Mouse (Mus musculus): Measurements from ENCODE around the gene Arhgap11a. TPM values are rescaled to one million over a fixed set of nuclear protein-coding genes. Genes with fewer than 3 reads are reported as not detected.

The Arhgap11a gene
- polyA plus RNA-seq (2016; fragmentation: Nextera tagmentation; extraction: Ambion mirVana), result 44.3 and 44.5 TPM in 2 replicates

GRCm38 (mm10) chr2:113848245-113849121 is at the start of gene Arhgap11a:
Arhgap11a (minus strand) TSS chr2:113848661.
- no peaks in the 10 kb centered on the region for H3K27me3 ChIP-seq
- peak within 1 kb of the TSS; percentile 83 for H3K27ac ChIP-seq
- peak; percentile 97 for ATAC-seq (ENCODE audit: insufficient number of reproducible peaks, insufficient read depth, low FRiP score, low TSS enrichment, low read depth)
- H3K9me3 ChIP-seq, result no peaks in the 10 kb centered on the region
- under 1% methylated on average over 48 of the region's 48 CpGs for WGBS
- peaks cover 21% of the 10 kb centered on the region for H3K4me1 ChIP-seq (replicated peaks)
- H3K4me2 ChIP-seq, result peak within 1 kb of the TSS; percentile 73
- H3K9ac ChIP-seq (replicated peaks), result peak within 1 kb of the TSS; percentile 77
- peaks cover 15% of the 10 kb centered on the region for H3K36me3 ChIP-seq
- peak within 1 kb of the TSS; percentile 81 for H3K4me3 ChIP-seq (replicated peaks)

DNA sequence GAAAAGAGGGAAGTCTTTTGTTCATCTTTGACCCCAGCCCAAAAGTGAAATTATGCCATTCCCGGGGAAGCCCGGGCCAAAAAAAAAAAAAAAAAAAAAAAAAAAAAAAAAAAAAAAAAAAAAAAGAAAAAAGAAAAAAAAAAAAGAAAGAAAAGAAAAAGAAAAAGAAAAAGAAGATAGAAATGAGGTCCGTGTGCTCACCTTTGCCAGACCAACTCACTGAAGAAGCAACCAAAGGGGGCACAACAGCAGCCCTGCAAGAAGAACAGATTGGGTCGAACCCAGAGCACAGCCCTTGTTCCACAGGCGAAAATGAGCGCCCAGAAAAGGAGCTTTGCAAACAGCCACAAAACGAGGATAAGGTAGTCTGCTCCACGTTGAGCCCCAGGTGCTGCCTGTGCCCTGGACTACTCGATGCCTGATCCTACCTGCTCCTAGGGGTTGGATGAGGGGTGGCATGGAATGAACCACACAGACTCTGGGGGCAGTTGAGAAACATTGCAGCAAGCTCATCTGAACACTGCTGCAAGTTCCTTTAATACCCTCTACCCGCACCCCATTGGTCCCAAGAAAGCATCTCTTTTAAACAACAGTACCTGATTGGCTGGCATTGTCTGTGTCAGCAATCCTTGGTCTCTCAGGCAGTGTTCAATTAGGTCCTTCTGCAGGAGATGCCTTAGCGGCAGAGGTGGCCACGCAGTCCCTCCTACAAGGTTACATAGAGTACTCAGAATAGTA is 45.1 kb upstream of the Arhgap11a start:
- Histone ChIP-seq H3K36me3 (no peaks in the 10 kb centered on the region), H3K4me3 (replicated peaks) (no peak overlapping the region), H3K4me2 (no peak overlapping the region), H3K9ac (replicated peaks) (no peak overlapping the region), H3K9me3 (no peaks in the 10 kb centered on the region), H3K27me3 (no peaks in the 10 kb centered on the region), H3K4me1 (replicated peaks) (no peaks in the 10 kb centered on the region), H3K27ac (no peak overlapping the region)
- WGBS, result 81% methylated on average over 10 of the region's 12 CpGs
- ATAC-seq (ENCODE audit: insufficient number of reproducible peaks, insufficient read depth, low FRiP score, low TSS enrichment, low read depth), result no peak

- no peaks in the 10 kb centered on the region for H3K27me3 ChIP-seq
Observed at GRCm38 (mm10) chr2:113887166-113887565, 38.7 kb upstream of the Arhgap11a start.

GRCm38 (mm10) chr2:113886061-113886460 is 37.6 kb upstream of the Arhgap11a start:
- H3K27ac ChIP-seq, result no peak overlapping the region
- no peak for ATAC-seq (ENCODE audit: insufficient number of reproducible peaks, insufficient read depth, low FRiP score, low TSS enrichment, low read depth)
- WGBS, result 63% methylated on average over 1 of the region's 1 CpGs
- H3K9me3 ChIP-seq, result no peaks in the 10 kb centered on the region
- no peaks in the 10 kb centered on the region for H3K4me1 ChIP-seq (replicated peaks)
- H3K9ac ChIP-seq (replicated peaks), result no peak overlapping the region
- H3K4me3 ChIP-seq (replicated peaks), result no peak overlapping the region
- H3K27me3 ChIP-seq, result no peaks in the 10 kb centered on the region
- no peak overlapping the region for H3K4me2 ChIP-seq
- no peaks in the 10 kb centered on the region for H3K36me3 ChIP-seq

More at GRCm38 (mm10) chr2:113887166-113887565, 38.7 kb upstream of the Arhgap11a start:
- Histone ChIP-seq H3K4me3 (replicated peaks) (no peak overlapping the region), H3K36me3 (no peaks in the 10 kb centered on the region), H3K9me3 (no peaks in the 10 kb centered on the region), H3K4me2 (no peak overlapping the region), H3K9ac (replicated peaks) (no peak overlapping the region), H3K4me1 (replicated peaks) (no peaks in the 10 kb centered on the region), H3K27ac (no peak overlapping the region)
- 76% methylated on average over 4 of the region's 4 CpGs for WGBS
- ATAC-seq (ENCODE audit: insufficient number of reproducible peaks, insufficient read depth, low FRiP score, low TSS enrichment, low read depth), result no peak

DNA sequence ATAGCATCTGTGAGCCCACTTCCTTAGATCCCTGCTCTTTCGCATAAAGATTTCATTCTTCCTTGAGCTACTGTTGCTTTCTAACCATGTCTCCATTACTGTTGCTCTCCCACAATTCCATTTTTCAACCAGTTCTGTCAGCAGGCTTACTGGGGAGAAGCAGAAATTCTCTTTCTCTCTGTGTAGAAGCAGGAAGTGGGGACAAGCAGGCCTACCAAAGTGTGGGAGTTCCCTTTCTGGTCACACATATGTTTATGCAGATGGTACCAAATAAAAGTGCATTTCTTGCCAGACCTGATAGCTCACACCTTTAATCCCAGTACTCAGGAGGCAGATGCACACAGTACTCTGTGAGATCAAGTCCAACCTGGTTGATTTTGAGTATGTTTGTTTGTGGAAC is 21.7 kb upstream of the Arhgap11a start:
- H3K27me3 ChIP-seq, result no peaks in the 10 kb centered on the region
- no peak overlapping the region for H3K27ac ChIP-seq
- WGBS, result 89% methylated on average over 1 of the region's 1 CpGs
- ATAC-seq (ENCODE audit: insufficient number of reproducible peaks, insufficient read depth, low FRiP score, low TSS enrichment, low read depth), result no peak
- no peak overlapping the region for H3K4me3 ChIP-seq (replicated peaks)
- H3K36me3 ChIP-seq, result no peaks in the 10 kb centered on the region
- H3K9ac ChIP-seq (replicated peaks), result no peak overlapping the region
- H3K4me2 ChIP-seq, result no peak overlapping the region
- no peaks in the 10 kb centered on the region for H3K9me3 ChIP-seq
- no peaks in the 10 kb centered on the region for H3K4me1 ChIP-seq (replicated peaks)

DNA sequence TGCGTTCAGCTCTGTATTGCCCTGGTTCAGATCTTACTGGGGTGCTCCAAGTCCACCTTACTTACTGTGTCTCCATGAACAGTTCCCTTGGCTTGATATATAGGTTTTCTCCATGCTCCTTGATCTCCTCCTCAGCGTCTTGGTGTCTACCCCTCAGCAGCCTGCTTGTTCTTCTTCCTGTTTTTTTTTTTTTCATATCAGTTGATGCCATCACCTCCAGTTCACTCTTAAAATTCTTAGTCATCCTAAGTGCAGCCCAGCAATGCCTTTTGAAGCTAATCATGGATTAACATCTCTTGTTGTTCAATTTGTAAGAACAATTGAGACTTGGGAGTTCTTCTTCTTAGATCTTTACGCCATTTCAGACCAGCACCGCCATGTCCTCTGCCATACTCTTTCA is 19.9 kb upstream of the Arhgap11a start:
- Histone ChIP-seq H3K36me3 (no peaks in the 10 kb centered on the region), H3K27me3 (no peaks in the 10 kb centered on the region), H3K4me3 (replicated peaks) (no peak overlapping the region), H3K9me3 (no peaks in the 10 kb centered on the region), H3K27ac (no peak overlapping the region), H3K9ac (replicated peaks) (no peak overlapping the region), H3K4me1 (replicated peaks) (no peaks in the 10 kb centered on the region), H3K4me2 (no peak overlapping the region)
- no peak for ATAC-seq (ENCODE audit: insufficient number of reproducible peaks, insufficient read depth, low FRiP score, low TSS enrichment, low read depth)
- WGBS, result 89% methylated on average over 4 of the region's 4 CpGs

- no peak for ATAC-seq (ENCODE audit: insufficient number of reproducible peaks, insufficient read depth, low FRiP score, low TSS enrichment, low read depth)
- no peak overlapping the region for H3K9ac ChIP-seq (replicated peaks)
- no peak overlapping the region for H3K27ac ChIP-seq
- no peaks in the 10 kb centered on the region for H3K36me3 ChIP-seq
- H3K4me3 ChIP-seq (replicated peaks), result no peak overlapping the region
- H3K27me3 ChIP-seq, result no peaks in the 10 kb centered on the region
- H3K4me1 ChIP-seq (replicated peaks), result no peaks in the 10 kb centered on the region
- no peak overlapping the region for H3K4me2 ChIP-seq
- H3K9me3 ChIP-seq, result no peaks in the 10 kb centered on the region
- WGBS, result 53% methylated on average over 2 of the region's 2 CpGs
Observed at GRCm38 (mm10) chr2:113866155-113866554, 17.7 kb upstream of the Arhgap11a start.

GRCm38 (mm10) chr2:113849141-113849540 is 680 bp upstream of the Arhgap11a start:
- Histone ChIP-seq H3K4me2 (peak overlapping the region; percentile 73), H3K9me3 (no peaks in the 10 kb centered on the region), H3K4me1 (replicated peaks) (peaks cover 21% of the 10 kb centered on the region), H3K36me3 (peaks cover 9% of the 10 kb centered on the region), H3K9ac (replicated peaks) (peak overlapping the region; percentile 27; the same call in 1 of the 2 replicates), H3K27ac (peak overlapping the region; percentile 83; the same call in 1 of the 2 replicates), H3K27me3 (no peaks in the 10 kb centered on the region), H3K4me3 (replicated peaks) (peak overlapping the region; percentile 81)
- no peak for ATAC-seq (ENCODE audit: insufficient number of reproducible peaks, insufficient read depth, low FRiP score, low TSS enrichment, low read depth)
- WGBS, result 4% methylated on average over 3 of the region's 3 CpGs

DNA sequence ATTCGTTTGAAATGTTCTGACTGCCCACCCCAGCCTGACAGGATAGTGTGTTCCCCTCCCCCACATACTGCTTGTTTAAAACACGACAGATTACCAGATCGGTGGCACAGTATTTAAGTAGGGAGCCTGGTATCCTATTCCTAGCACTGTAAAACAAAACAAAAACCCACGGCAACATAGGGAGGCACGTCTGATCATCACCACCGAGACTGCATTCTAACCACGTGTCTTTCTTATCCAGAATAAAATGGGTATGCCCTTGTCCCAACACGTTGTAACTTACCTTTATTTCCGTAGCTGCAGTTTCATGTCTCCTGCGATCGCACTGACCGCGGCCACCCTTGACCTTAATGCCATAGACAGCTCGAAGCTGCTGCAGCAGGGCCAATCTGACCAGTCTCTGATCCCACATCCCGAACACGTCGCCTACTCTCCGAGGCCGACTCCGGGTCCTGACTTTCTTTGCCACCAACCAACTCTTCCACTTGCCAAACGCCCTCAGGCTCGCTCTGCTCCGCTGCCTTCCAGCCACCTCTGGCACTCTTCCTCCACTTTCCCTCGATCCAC is 700 bp downstream of the Arhgap11a start:
- ATAC-seq (ENCODE audit: insufficient number of reproducible peaks, insufficient read depth, low FRiP score, low TSS enrichment, low read depth), result 0 out of 2 replicates have a peak, but pooled peaks have one; percentile 1
- H3K4me2 ChIP-seq, result peak overlapping the region; percentile 73
- peaks cover 20% of the 10 kb centered on the region for H3K36me3 ChIP-seq
- H3K4me1 ChIP-seq (replicated peaks), result peaks cover 21% of the 10 kb centered on the region
- under 1% methylated on average over 24 of the region's 24 CpGs for WGBS
- peak overlapping the region; percentile 81 for H3K4me3 ChIP-seq (replicated peaks)
- H3K27ac ChIP-seq, result peak overlapping the region; percentile 83
- H3K9ac ChIP-seq (replicated peaks), result peak overlapping the region; percentile 77
- no peaks in the 10 kb centered on the region for H3K27me3 ChIP-seq
- H3K9me3 ChIP-seq, result no peaks in the 10 kb centered on the region

- H3K4me3 ChIP-seq (replicated peaks), result no peak overlapping the region
- no peaks in the 10 kb centered on the region for H3K9me3 ChIP-seq
- 87% methylated on average over 4 of the region's 4 CpGs for WGBS
- peaks cover 39% of the 10 kb centered on the region for H3K36me3 ChIP-seq
- H3K27ac ChIP-seq, result no peak overlapping the region
- H3K27me3 ChIP-seq, result no peaks in the 10 kb centered on the region
- ATAC-seq (ENCODE audit: insufficient number of reproducible peaks, insufficient read depth, low FRiP score, low TSS enrichment, low read depth), result no peak
- H3K4me2 ChIP-seq, result no peak overlapping the region
- H3K4me1 ChIP-seq (replicated peaks), result peaks cover 21% of the 10 kb centered on the region
- H3K9ac ChIP-seq (replicated peaks), result no peak overlapping the region
Observed at GRCm38 (mm10) chr2:113845081-113845480, 3.4 kb downstream of the Arhgap11a start.
